Mouse (Mus musculus) midbrain, postnatal 0 days (tissue): ENCODE measurements around the gene Sertad1. TPM values are rescaled to one million over a fixed set of nuclear protein-coding genes. Genes with fewer than 3 reads are reported as not detected.
"Not testable (repeated sequence)": the region's sequence is repeated elsewhere in the genome, so short reads cannot be mapped to it uniquely, and the experiment has no call there.

Experiments
- ATAC-seq: fragments of 200-750 bp; cut with Nextera tagmentation; 2 replicates; pipeline ENCODE4 v1.8.0; 2017; ENCODE audit warnings: moderate number of reproducible peaks, mild to moderate bottlenecking, moderate TSS enrichment, moderate library complexity; ENCODE audit not compliant: low FRiP score
- DNase-seq: peaks from one replicate; pipeline ENCODE4 v3.0.0-alpha.2; 2015; ENCODE audit warnings: low spot score
- H3K27ac ChIP-seq: fragments of 300-500 bp; sonication (generic); 2 replicates; pipeline ENCODE4 v1.5.1; 2014; ENCODE audit warnings: low read depth, mild to moderate bottlenecking, low read length, mixed read lengths
- H3K27me3 ChIP-seq: fragments of 300-500 bp; sonication (generic); 2 replicates; pipeline ENCODE4 v1.6.1; 2014; ENCODE audit warnings: low read length, control low read depth, mixed read lengths; ENCODE audit not compliant: insufficient read depth
- H3K36me3 ChIP-seq: fragments of 300-500 bp; sonication (generic); 2 replicates; pipeline ENCODE4 v1.6.1; 2014; ENCODE audit warnings: low read length, control low read depth, mixed read lengths; ENCODE audit not compliant: insufficient read depth
- H3K4me1 ChIP-seq: fragments of 300-500 bp; sonication (generic); 2 replicates; pipeline ENCODE4 v1.6.1; 2014; ENCODE audit warnings: mild to moderate bottlenecking, control low read depth, antibody characterized with exemption, low read length, mixed read lengths; ENCODE audit not compliant: insufficient read depth
- H3K4me2 ChIP-seq: fragments of 300-500 bp; sonication (generic); 2 replicates; pipeline ENCODE4 v1.6.1; 2014; ENCODE audit warnings: low read depth, mild to moderate bottlenecking, low read length, mixed read lengths; ENCODE audit not compliant: poor library complexity, severe bottlenecking
- H3K4me3 ChIP-seq: fragments of 300-500 bp; sonication (generic); 2 replicates; pipeline ENCODE4 v1.5.1; 2014; ENCODE audit warnings: low read depth, mild to moderate bottlenecking, low read length, moderate library complexity
- H3K9ac ChIP-seq: fragments of 300-500 bp; sonication (generic); replicated peaks from 2 replicates; pipeline ENCODE4 v1.6.1; 2014; ENCODE audit warnings: mild to moderate bottlenecking, low read length, moderate library complexity, mixed read lengths; ENCODE audit not compliant: poor library complexity, severe bottlenecking
- H3K9me3 ChIP-seq: fragments of 300-500 bp; sonication (generic); 2 replicates; pipeline ENCODE4 v1.6.1; 2016; ENCODE audit warnings: low read length, control low read depth
- CTCF ChIP-seq: IDR thresholded peaks from 2 replicates; pipeline ENCODE4 v1.5.1; 2016; ENCODE audit warnings: antibody characterized with exemption, mild to moderate bottlenecking
- WGBS: fragments of 180-500 bp; shearing (Covaris S2); extraction: QIAGEN DNeasy Blood & Tissue Kit; methylation state at CpG from one replicate; pipeline ENCODE4 v1.1.7; 2014; 5-methylcytosine and 5-hydroxymethylcytosine counted together
- polyA plus RNA-seq: library from polyadenylated mRNA; unstranded; fragments of >200 nt; fragmentation: Nextera tagmentation; extraction: Ambion mirVana; gene quantifications from 2 replicates; pipeline ENCODE4 v1.2.1, GENCODE M21; 2015
- total RNA-seq: library from RNA; depleted of rRNA; stranded (reverse); fragments of >200 nt; gene quantifications from 2 replicates; pipeline ENCODE4 v1.2.3, GENCODE M21; 2014

Gene Sertad1
- total and polyA plus RNA-seq, 2 experiments from 2014 or later = 6.9 to 10.5 TPM

DNA sequence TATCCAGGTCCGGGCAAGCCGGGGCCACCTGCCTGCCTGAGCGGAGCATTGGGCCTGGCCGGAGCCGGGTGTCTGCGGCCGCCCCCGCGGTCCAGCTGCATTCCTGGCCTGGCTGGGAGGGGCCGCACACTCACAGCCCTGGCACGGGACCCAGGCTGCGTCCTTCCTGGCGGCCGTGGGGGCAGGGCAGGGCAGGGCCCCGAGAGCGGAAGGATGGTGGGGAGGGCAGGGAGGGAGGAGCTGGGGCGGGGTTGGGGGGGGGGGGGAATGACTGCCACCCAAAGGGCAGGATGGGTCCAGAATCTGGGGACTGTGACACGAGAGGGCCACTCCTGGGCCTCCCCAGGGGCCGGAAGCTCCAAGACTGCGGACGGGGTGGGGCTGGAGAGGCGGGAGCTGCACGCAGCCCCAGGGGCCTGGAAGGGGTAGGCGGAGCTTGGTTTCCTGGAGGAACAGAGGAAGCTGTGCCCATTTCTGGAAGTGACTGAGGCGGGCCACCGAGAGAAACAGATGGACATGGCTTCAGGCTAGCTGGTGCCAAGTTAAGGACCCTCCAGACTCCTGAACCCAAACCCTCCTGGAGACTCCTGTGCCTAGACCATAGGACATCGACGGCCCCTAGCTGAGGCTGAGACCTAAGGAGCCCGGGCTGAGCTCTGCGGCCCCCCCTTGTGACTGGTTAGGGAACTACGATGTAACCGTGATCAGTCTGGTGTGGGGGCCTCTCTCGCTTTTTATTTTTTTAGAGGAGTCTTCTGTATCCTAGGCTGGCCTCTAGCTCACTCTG, 4.0 kb downstream of the Sertad1 start:
- Histone ChIP-seq H3K36me3 (no peaks in the 10 kb centered on the region), H3K9ac (no peak overlapping the region; the same call in 1 of the 2 replicates), H3K4me2 (peak overlapping the region; percentile 40), H3K4me3 (peak overlapping the region; percentile 19; the same call in 1 of the 2 replicates), H3K4me1 (no peaks in the 10 kb centered on the region), H3K27ac (peak overlapping the region; percentile 6; the same call in 1 of the 2 replicates), H3K9me3 (no peaks in the 10 kb centered on the region), H3K27me3 (no peaks in the 10 kb centered on the region)
- whole genome bisulfite sequencing = 4% methylated on average over 31 of the region's 33 CpGs
- ATAC-seq (no peak), DNase-seq (peak; percentile 60)
- TF ChIP-seq CTCF = peak; percentile 53

GRCm38 (mm10) chr7:27491856-27492255, 5.1 kb downstream of the Sertad1 start:
- Histone ChIP-seq H3K27me3 (no peaks in the 10 kb centered on the region), H3K9ac (no peak overlapping the region), H3K4me1 (no peaks in the 10 kb centered on the region), H3K4me3 (no peak overlapping the region), H3K9me3 (no peaks in the 10 kb centered on the region), H3K4me2 (no peak overlapping the region), H3K36me3 (no peaks in the 10 kb centered on the region), H3K27ac (no peak overlapping the region)
- ATAC-seq (no peak), DNase-seq (no peak)
- no peak for TF ChIP-seq CTCF
- 83% methylated on average over 7 of the region's 7 CpGs for WGBS

- Histone ChIP-seq H3K4me2 (no peak overlapping the region), H3K9me3 (no peaks in the 10 kb centered on the region)
- WGBS = 69% methylated on average over 3 of the region's 3 CpGs
Observed at GRCm38 (mm10) chr7:27493022-27493421, 6.3 kb downstream of the Sertad1 start.

DNA sequence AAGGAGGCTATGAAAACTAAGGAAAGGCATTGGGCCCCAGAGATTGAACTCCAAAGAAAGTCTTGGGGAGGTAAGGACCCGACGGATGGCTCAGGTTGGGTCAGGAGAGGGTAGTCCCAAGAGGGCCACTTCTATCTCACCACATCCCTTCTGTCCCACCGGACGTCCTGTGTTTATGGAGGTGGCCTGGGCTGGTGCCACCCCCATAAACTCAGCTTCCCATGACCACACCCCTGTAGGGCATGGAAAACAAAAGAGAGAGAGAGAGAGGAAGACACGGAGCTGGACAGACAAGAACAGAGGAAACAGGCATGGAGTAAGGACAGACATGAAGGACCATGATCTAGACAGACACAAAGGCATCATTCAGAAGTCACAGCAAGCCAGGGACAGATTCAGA, 6.7 kb downstream of the Sertad1 start:
- Histone ChIP-seq H3K4me1 (no peaks in the 10 kb centered on the region), H3K27me3 (no peaks in the 10 kb centered on the region), H3K4me3 (no peak overlapping the region), H3K9ac (no peak overlapping the region), H3K27ac (no peak overlapping the region), H3K9me3 (no peaks in the 10 kb centered on the region), H3K36me3 (no peaks in the 10 kb centered on the region), H3K4me2 (no peak overlapping the region)
- 89% methylated on average over 5 of the region's 5 CpGs for WGBS
- no peak for ATAC-seq
- no peak for TF ChIP-seq CTCF
- no peak for DNase-seq

More at GRCm38 (mm10) chr7:27493022-27493421, 6.3 kb downstream of the Sertad1 start:
- no peak for DNase-seq
- H3K9ac ChIP-seq = no peak overlapping the region
- H3K27me3 ChIP-seq = no peaks in the 10 kb centered on the region
- H3K4me1 ChIP-seq = no peaks in the 10 kb centered on the region
- no peak overlapping the region for H3K4me3 ChIP-seq
- H3K27ac ChIP-seq = no peak overlapping the region
- no peak for TF ChIP-seq CTCF
- no peak for ATAC-seq
- no peaks in the 10 kb centered on the region for H3K36me3 ChIP-seq

DNA sequence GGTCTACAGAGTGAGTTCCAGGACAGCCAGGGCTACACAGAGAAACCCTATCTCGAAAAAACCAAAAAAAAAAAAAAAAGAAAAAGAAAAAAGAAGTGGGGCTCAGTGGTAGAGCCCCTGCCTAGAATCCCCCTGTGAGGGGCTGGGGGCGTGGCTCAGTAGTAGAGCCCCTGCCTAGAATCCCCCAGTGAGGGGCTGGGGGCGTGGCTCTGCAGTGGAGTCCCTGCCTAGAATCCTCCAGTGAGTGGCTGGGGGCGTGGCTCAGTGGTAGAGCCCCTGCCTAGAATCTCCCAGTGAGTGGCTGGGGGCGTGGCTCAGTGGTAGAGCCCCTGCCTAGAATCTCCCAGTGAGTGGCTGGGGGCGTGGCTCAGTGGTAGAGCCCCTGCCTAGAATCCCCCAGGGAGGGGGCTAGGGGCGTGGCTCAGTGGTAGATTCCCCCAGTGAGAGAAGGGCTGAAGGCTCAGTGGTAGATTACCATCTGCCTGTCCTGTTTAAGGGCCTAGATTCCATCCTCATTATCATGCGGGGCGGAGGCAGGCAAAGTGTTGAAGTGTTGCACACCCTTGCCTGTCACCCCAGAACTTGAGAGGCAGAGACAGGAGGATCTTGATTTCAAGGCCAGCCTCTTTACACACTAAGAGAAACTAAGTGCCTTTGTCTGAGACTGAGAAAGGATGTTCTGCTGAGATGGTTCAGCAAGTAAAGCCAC, 8.1 kb downstream of the Sertad1 start:
- not testable (repeated sequence) for H3K27me3 ChIP-seq, H3K4me2 ChIP-seq, H3K4me1 ChIP-seq, H3K9me3 ChIP-seq, ATAC-seq, H3K36me3 ChIP-seq, H3K4me3 ChIP-seq, H3K27ac ChIP-seq, H3K9ac ChIP-seq, DNase-seq
- WGBS = 83% methylated on average over 8 of the region's 9 CpGs

GRCm38 (mm10) chr7:27499036-27499435, 12.3 kb downstream of the Sertad1 start, which contains the start of gene Prx:
TSS of gene Prx (plus strand) at chr7:27499324.
- Histone ChIP-seq H3K4me3 (no peak within 1 kb of the TSS), H3K9ac (no peak within 1 kb of the TSS), H3K4me1 (no peaks in the 10 kb centered on the region), H3K27ac (no peak within 1 kb of the TSS), H3K36me3 (no peaks in the 10 kb centered on the region), H3K9me3 (no peaks in the 10 kb centered on the region), H3K4me2 (no peak within 1 kb of the TSS), H3K27me3 (no peaks in the 10 kb centered on the region)
- DNase-seq = no peak
- ATAC-seq = no peak
- 61% methylated on average over 3 of the region's 3 CpGs for WGBS
- TF ChIP-seq CTCF = no peak
